Mouse (Mus musculus): ENCODE results near the gene Snx17. TPM values are rescaled to one million over a fixed set of nuclear protein-coding genes. Genes with fewer than 3 reads are reported as not detected.
A peak's percentile ranks its signal among the peaks of the same experiment; 100 is the strongest.

Snx17 gene
- total RNA-seq, 2 experiments from 2014 or later, result 45.2 to 52.3 TPM

GRCm38 (mm10) chr5:31221304-31221945 is 28.4 kb downstream of the Snx17 start:
- no peak for ATAC-seq (ENCODE audit: poor library complexity, severe bottlenecking)

GRCm38 (mm10) chr5:31222696-31223095 is 29.7 kb downstream of the Snx17 start:
- ATAC-seq (ENCODE audit: poor library complexity, severe bottlenecking), result no peak

- no peak for ATAC-seq (ENCODE audit: poor library complexity, severe bottlenecking)
Observed at GRCm38 (mm10) chr5:31226641-31227040, 33.6 kb downstream of the Snx17 start.

GRCm38 (mm10) chr5:31240637-31241521 is 47.9 kb downstream of the Snx17 start, which contains the start of the genes Nrbp1 and Gm9970:
TSS of gene Nrbp1 (plus strand) at chr5:31240864.
TSS of gene Gm9970 (minus strand) at chr5:31241232.
- ATAC-seq (ENCODE audit: poor library complexity, severe bottlenecking), result peak; percentile 95

GRCm38 (mm10) chr5:31241522-31242034 is 48.6 kb downstream of the Snx17 start:
- no peak for ATAC-seq (ENCODE audit: poor library complexity, severe bottlenecking)

- ATAC-seq (ENCODE audit: poor library complexity, severe bottlenecking), result no peak
Observed at GRCm38 (mm10) chr5:31242191-31242590, 49.2 kb downstream of the Snx17 start.

Other genes with a start within 250 kb of the Snx17 start
- gene Cgref1, start 247.6 kb upstream of the Snx17 start, total RNA-seq (2015), result not detected in 2 replicates
- gene Cgref1, start 247.6 kb upstream of the Snx17 start, total RNA-seq (2017), result not detected in 2 replicates
- gene Preb, start 232.9 kb upstream of the Snx17 start, total RNA-seq (2015), result 66.3 and 72.1 TPM in 2 replicates
- 45.8 and 57.3 TPM in 2 replicates for gene Preb, start 232.9 kb upstream of the Snx17 start, total RNA-seq (2017)
- gene Tcf23, start 224.6 kb upstream of the Snx17 start, total RNA-seq (2015), result not detected in 2 replicates
- not detected in 2 replicates for gene Tcf23, start 224.6 kb upstream of the Snx17 start, total RNA-seq (2017)
- 113 and 132 TPM in 2 replicates for gene Atraid, start 144.9 kb upstream of the Snx17 start, total RNA-seq (2015)
- gene Atraid, start 144.9 kb upstream of the Snx17 start, total RNA-seq (2017), result 88.5 and 103 TPM in 2 replicates
- 0.41 and 2.0 TPM in 2 replicates for gene Slc5a6, start 144.3 kb upstream of the Snx17 start, total RNA-seq (2015)
- gene Slc5a6, start 144.3 kb upstream of the Snx17 start, total RNA-seq (2017), result 1.3 and 1.4 TPM in 2 replicates
- 5.1 and 9.4 TPM in 2 replicates for gene Cad, start 138.4 kb upstream of the Snx17 start, total RNA-seq (2015)
- 5.4 and 7.5 TPM in 2 replicates for gene Cad, start 138.4 kb upstream of the Snx17 start, total RNA-seq (2017)
- gene Dnajc5g, start 86.9 kb upstream of the Snx17 start, total RNA-seq (2015), result not detected in 2 replicates
- gene Dnajc5g, start 86.9 kb upstream of the Snx17 start, total RNA-seq (2017), result not detected in 2 replicates
- gene Slc30a3, start 85.0 kb upstream of the Snx17 start, total RNA-seq (2015), result not detected in 2 replicates
- gene Slc30a3, start 85.0 kb upstream of the Snx17 start, total RNA-seq (2017), result not detected in 2 replicates
- gene Trim54, start 76.5 kb upstream of the Snx17 start, total RNA-seq (2015), result not detected in 2 replicates
- gene Trim54, start 76.5 kb upstream of the Snx17 start, total RNA-seq (2017), result not detected in 2 replicates
- not detected in 2 replicates for gene Ucn, start 54.4 kb upstream of the Snx17 start, total RNA-seq (2015)
- gene Ucn, start 54.4 kb upstream of the Snx17 start, total RNA-seq (2017), result not detected in 2 replicates
- 30.3 and 40.5 TPM in 2 replicates for gene Mpv17, start 39.0 kb upstream of the Snx17 start, total RNA-seq (2015)
- gene Mpv17, start 39.0 kb upstream of the Snx17 start, total RNA-seq (2017), result 26.1 and 27.0 TPM in 2 replicates
- gene Gm29609, start 13.3 kb upstream of the Snx17 start, total RNA-seq (2015), result 0.22 and 1.3 TPM in 2 replicates
- gene Gm29609, start 13.3 kb upstream of the Snx17 start, total RNA-seq (2017), result 0.29 TPM in 1 of 2 replicates, not detected in the other
- 58.8 and 63.2 TPM in 2 replicates for gene Gtf3c2, start 13.1 kb upstream of the Snx17 start, total RNA-seq (2015)
- 43.0 and 43.1 TPM in 2 replicates for gene Gtf3c2, start 13.1 kb upstream of the Snx17 start, total RNA-seq (2017)
- gene Eif2b4, start 203 bp downstream of the Snx17 start, total RNA-seq (2015), result 21.9 and 25.2 TPM in 2 replicates
- gene Eif2b4, start 203 bp downstream of the Snx17 start, total RNA-seq (2017), result 21.3 and 31.5 TPM in 2 replicates
- gene Zfp513, start 9.1 kb downstream of the Snx17 start, total RNA-seq (2015), result 8.9 and 10.1 TPM in 2 replicates
- gene Zfp513, start 9.1 kb downstream of the Snx17 start, total RNA-seq (2017), result 7.2 and 8.1 TPM in 2 replicates
- 54.8 and 69.0 TPM in 2 replicates for gene Ppm1g, start 27.5 kb downstream of the Snx17 start, total RNA-seq (2015)
- gene Ppm1g, start 27.5 kb downstream of the Snx17 start, total RNA-seq (2017), result 107 and 121 TPM in 2 replicates
- gene Nrbp1, start 47.6 kb downstream of the Snx17 start, total RNA-seq (2015), result 57.2 and 64.1 TPM in 2 replicates
- 112 and 114 TPM in 2 replicates for gene Nrbp1, start 47.6 kb downstream of the Snx17 start, total RNA-seq (2017)
- gene Gm9970, start 48.0 kb downstream of the Snx17 start, total RNA-seq (2015), result not detected in 2 replicates
- not detected in 2 replicates for gene Gm9970, start 48.0 kb downstream of the Snx17 start, total RNA-seq (2017)
- 5.1 and 5.4 TPM in 2 replicates for gene Krtcap3, start 58.5 kb downstream of the Snx17 start, total RNA-seq (2015)
- 3.6 and 6.7 TPM in 2 replicates for gene Krtcap3, start 58.5 kb downstream of the Snx17 start, total RNA-seq (2017)
- 9.6 and 13.6 TPM in 2 replicates for gene Ift172, start 97.9 kb downstream of the Snx17 start, total RNA-seq (2015)
- gene Ift172, start 97.9 kb downstream of the Snx17 start, total RNA-seq (2017), result 14.2 and 25.0 TPM in 2 replicates
- not detected in 2 replicates for gene Fndc4, start 102.9 kb downstream of the Snx17 start, total RNA-seq (2015)
- not detected in 2 replicates for gene Fndc4, start 102.9 kb downstream of the Snx17 start, total RNA-seq (2017)
- not detected in 2 replicates for gene Gckr, start 104.2 kb downstream of the Snx17 start, total RNA-seq (2015)
- not detected in 2 replicates for gene Gckr, start 104.2 kb downstream of the Snx17 start, total RNA-seq (2017)